Mouse (Mus musculus) ES-Bruce4 (cell line): ENCODE results near the gene Zfp644.

Source experiments
- CTCF ChIP-seq: IDR thresholded peaks from one replicate; pipeline ENCODE4 v1.8.1; 2011; ENCODE audit warnings: low read depth, low read length
- POLR2A ChIP-seq: IDR thresholded peaks from one replicate; pipeline ENCODE4 v1.8.1; 2011; ENCODE audit warnings: low read length; ENCODE audit not compliant: insufficient read depth

DNA sequence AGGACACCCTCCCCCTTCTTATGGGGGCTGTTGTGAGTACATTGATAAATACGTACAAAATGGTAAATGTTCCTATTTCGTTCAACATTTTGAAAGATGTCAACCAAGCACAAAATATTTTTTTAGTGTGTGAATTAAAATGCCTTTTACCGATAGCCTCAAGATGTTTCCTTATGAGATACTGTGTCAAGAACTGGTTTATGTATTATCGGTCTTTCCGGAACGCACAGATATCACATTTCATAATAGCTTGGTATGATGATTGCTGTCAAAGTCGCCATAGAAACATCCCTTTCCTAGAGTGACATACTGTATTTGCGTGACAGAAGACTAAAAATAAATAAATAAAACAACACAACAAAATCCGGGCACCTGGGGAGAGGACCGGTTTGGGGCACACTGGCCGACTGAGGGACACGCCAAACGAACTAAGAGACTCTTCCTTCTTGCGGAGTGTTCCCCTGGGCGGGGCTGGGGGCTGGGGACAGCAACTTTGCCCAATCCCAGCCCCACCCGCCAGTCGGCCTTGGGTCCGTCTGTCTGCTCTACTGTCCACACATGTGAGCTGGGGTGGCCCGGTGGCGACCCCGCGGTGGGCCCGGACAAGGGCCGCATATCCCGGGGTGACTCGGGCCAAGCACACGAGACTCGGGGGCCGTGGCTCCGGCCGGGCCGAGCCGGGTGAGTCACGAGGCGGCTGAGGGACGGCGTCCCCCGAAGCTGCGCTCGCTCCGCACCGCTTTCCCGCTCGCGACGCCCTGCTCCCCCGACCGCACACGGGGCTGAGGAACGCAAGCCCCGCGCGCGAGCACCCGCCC, 123.1 kb downstream of the Zfp644 start:
- TF ChIP-seq POLR2A (no peak), CTCF (no peak)
